Mouse (Mus musculus) left cerebral cortex, postnatal 25 days (tissue): ENCODE results near the gene BC048671. TPM values are rescaled to one million over a fixed set of nuclear protein-coding genes. Genes with fewer than 3 reads are reported as not detected.

Experiments used
- DNase-seq, 2 experiments: peaks; one replicate each; pipeline ENCODE4 v3.0.0; 2022; ENCODE audit warnings: low spot score in 2 of 2, mixed read lengths in 1 of 2
- intact Hi-C: fragments of 180-260 bp; cut with DNase I; formaldehyde crosslinking; loops from one replicate; pipeline ENCODE4 v1.15.1; 2025
- total RNA-seq, 2 experiments: library from RNA; stranded (reverse); gene quantifications; 2 replicates each; pipeline ENCODE4 v1.2.3; 2021

Gene BC048671
- not detected for total RNA-seq

- DNase-seq = no peak
- intact Hi-C loops = no loop called here
Measured at GRCm38 (mm10) chr6:90300919-90301318, at the start of gene BC048671. Gene BC048671 (plus strand): TSS chr6:90301219.

GRCm38 (mm10) chr6:90288265-90288664 is 12.8 kb upstream of the BC048671 start:
- peak; percentile 10 for DNase-seq
- intact Hi-C loops = no loop called here

- intact Hi-C loops = no loop called here
Measured at GRCm38 (mm10) chr6:90306315-90306975, 5.4 kb downstream of the BC048671 start.

GRCm38 (mm10) chr6:90308839-90309778 is 8.1 kb downstream of the BC048671 start:
- DNase-seq = no peak
- intact Hi-C loops = no loop called here

More at GRCm38 (mm10) chr6:90306315-90306975, 5.4 kb downstream of the BC048671 start:
- DNase-seq = no peak

- intact Hi-C loops = no loop called here
- peak in 1 of 2 experiments; percentile 72 for DNase-seq
Measured at GRCm38 (mm10) chr6:90315961-90316360, 14.9 kb downstream of the BC048671 start.

GRCm38 (mm10) chr6:90317510-90318258 is 16.7 kb downstream of the BC048671 start:
- intact Hi-C loops = no loop called here
- no peak for DNase-seq

GRCm38 (mm10) chr6:90319019-90319418 is 18.0 kb downstream of the BC048671 start:
- no peak for DNase-seq
- intact Hi-C loops = no loop called here

GRCm38 (mm10) chr6:90319475-90320191 is 18.6 kb downstream of the BC048671 start:
- intact Hi-C loops = no loop called here
- DNase-seq = peak in 1 of 2 experiments; percentile 13

- no peak for DNase-seq
- intact Hi-C loops = no loop called here
Measured at GRCm38 (mm10) chr6:90320429-90320828, 19.4 kb downstream of the BC048671 start.

GRCm38 (mm10) chr6:90321811-90322210 is 20.8 kb downstream of the BC048671 start:
- intact Hi-C loops = no loop called here

GRCm38 (mm10) chr6:90324026-90324425 is 23.0 kb downstream of the BC048671 start:
- no peak for DNase-seq
- intact Hi-C loops = no loop called here

More at GRCm38 (mm10) chr6:90321811-90322210, 20.8 kb downstream of the BC048671 start:
- no peak for DNase-seq

- intact Hi-C loops = no loop called here
- no peak for DNase-seq
Measured at GRCm38 (mm10) chr6:90324463-90324862, 23.4 kb downstream of the BC048671 start.

GRCm38 (mm10) chr6:90324991-90325390 is 24.0 kb downstream of the BC048671 start, which contains the start of gene Chst13:
Gene Chst13 (minus strand): TSS chr6:90325185.
- no peak for DNase-seq
- intact Hi-C loops = no loop called here

- peak; percentile 26 to 50 for DNase-seq
- intact Hi-C loops = loop anchor here (1.0 kb wide), 1 partner anchor 647 kb away; no protein-coding TSS in a partner anchor
Measured at GRCm38 (mm10) chr6:90327670-90328069, 26.7 kb downstream of the BC048671 start.

GRCm38 (mm10) chr6:90329953-90330352 is 28.9 kb downstream of the BC048671 start:
- intact Hi-C loops = no loop called here
- DNase-seq = peak; percentile 29 to 44

- DNase-seq = no peak
- intact Hi-C loops = no loop called here
Measured at GRCm38 (mm10) chr6:90332561-90333425, 31.8 kb downstream of the BC048671 start, which contains the start of gene Uroc1. Gene Uroc1 (plus strand): TSS chr6:90333284.

- no peak for DNase-seq
- intact Hi-C loops = no loop called here
Measured at GRCm38 (mm10) chr6:90334244-90334643, 33.2 kb downstream of the BC048671 start.

GRCm38 (mm10) chr6:90342343-90342742 is 41.3 kb downstream of the BC048671 start:
- DNase-seq = no peak
- intact Hi-C loops = no loop called here
